Mouse (Mus musculus): ENCODE measurements around the gene Nmt2.

The Nmt2 gene

GRCm38 (mm10) chr2:3283602-3284472 lies at the start of gene Nmt2:
Nmt2 (plus strand) TSS chr2:3284212.
- peak; percentile 99 for DNase-seq

GRCm38 (mm10) chr2:3239255-3239654 lies 44.8 kb upstream of the Nmt2 start:
- no peak for DNase-seq

GRCm38 (mm10) chr2:3244251-3244650 lies 39.8 kb upstream of the Nmt2 start:
- no peak for DNase-seq

- DNase-seq: no peak
Observed at GRCm38 (mm10) chr2:3251309-3251708, 32.7 kb upstream of the Nmt2 start.

- no peak for DNase-seq
Observed at GRCm38 (mm10) chr2:3266466-3266865, 17.5 kb upstream of the Nmt2 start.

GRCm38 (mm10) chr2:3267879-3268278 lies 16.1 kb upstream of the Nmt2 start:
- no peak for DNase-seq

- DNase-seq: no peak
Observed at GRCm38 (mm10) chr2:3273349-3273748, 10.7 kb upstream of the Nmt2 start.

GRCm38 (mm10) chr2:3276106-3276505 lies 7.9 kb upstream of the Nmt2 start:
- DNase-seq: no peak

GRCm38 (mm10) chr2:3277502-3277901 lies 6.5 kb upstream of the Nmt2 start:
- no peak for DNase-seq

GRCm38 (mm10) chr2:3281311-3281710 lies 2.7 kb upstream of the Nmt2 start:
- no peak for DNase-seq

GRCm38 (mm10) chr2:3282866-3283601 lies 978 bp upstream of the Nmt2 start:
- DNase-seq: peak; percentile 8

GRCm38 (mm10) chr2:3284473-3285180 lies 615 bp downstream of the Nmt2 start:
- DNase-seq: peak; percentile 83

- peak; percentile 10 for DNase-seq
Observed at GRCm38 (mm10) chr2:3285181-3285530, 1.1 kb downstream of the Nmt2 start.

GRCm38 (mm10) chr2:3285709-3286108 lies 1.7 kb downstream of the Nmt2 start:
- DNase-seq: no peak

GRCm38 (mm10) chr2:3286243-3286642 lies 2.2 kb downstream of the Nmt2 start:
- DNase-seq: no peak

- no peak for DNase-seq
Observed at GRCm38 (mm10) chr2:3289581-3289980, 5.6 kb downstream of the Nmt2 start.

- DNase-seq: no peak
Observed at GRCm38 (mm10) chr2:3292170-3292569, 8.2 kb downstream of the Nmt2 start.

- no peak for DNase-seq
Observed at GRCm38 (mm10) chr2:3295826-3296225, 11.8 kb downstream of the Nmt2 start.

- no peak for DNase-seq
Observed at GRCm38 (mm10) chr2:3305426-3306025, 21.5 kb downstream of the Nmt2 start.

GRCm38 (mm10) chr2:3323132-3323531 lies 39.1 kb downstream of the Nmt2 start:
- DNase-seq: no peak

GRCm38 (mm10) chr2:3324381-3325130 lies 40.5 kb downstream of the Nmt2 start:
- no peak for DNase-seq

- no peak for DNase-seq
Observed at GRCm38 (mm10) chr2:3326547-3326946, 42.5 kb downstream of the Nmt2 start.

Measured in thymus, postnatal 4 days (tissue).